Mouse (Mus musculus) heart, adult 2 months (tissue): Measurements from ENCODE around the gene Prcp. TPM values are rescaled to one million over a fixed set of nuclear protein-coding genes. Genes with fewer than 3 reads are reported as not detected.

ENCODE experiments used
- DNase-seq, 2 experiments: peaks; one replicate each; pipeline ENCODE4 v3.0.0; 2021
- H3K27ac ChIP-seq: fragments of 200-600 bp; 2 replicates; pipeline ENCODE4 v1.8.1; 2022
- H3K27me3 ChIP-seq: fragments of 200-500 bp; 2 replicates; pipeline ENCODE4 v1.6.1; 2012; ENCODE audit warnings: mild to moderate bottlenecking, low read length, inconsistent platforms, mixed read lengths; ENCODE audit not compliant: control insufficient read depth, insufficient read depth
- H3K36me3 ChIP-seq: fragments of 200-500 bp; 2 replicates; pipeline ENCODE4 v1.6.1; 2012; ENCODE audit warnings: low read length, inconsistent platforms; ENCODE audit not compliant: control insufficient read depth, insufficient read depth
- H3K4me1 ChIP-seq: fragments of 200-500 bp; 2 replicates; pipeline ENCODE4 v1.6.1; 2011; ENCODE audit warnings: low read length; ENCODE audit not compliant: control insufficient read depth, insufficient read depth
- H3K4me3 ChIP-seq: fragments of 200-600 bp; 2 replicates; pipeline ENCODE4 v1.8.1; 2022
- H3K79me2 ChIP-seq: fragments of 200-500 bp; replicated peaks from 2 replicates; pipeline ENCODE4 v1.6.1; 2012; ENCODE audit warnings: mild to moderate bottlenecking, inconsistent platforms, low read length, moderate library complexity, mixed read lengths; ENCODE audit not compliant: control insufficient read depth, insufficient read depth
- H3K9ac ChIP-seq: fragments of 200-500 bp; 2 replicates; pipeline ENCODE4 v1.6.1; 2012; ENCODE audit warnings: low read depth, mild to moderate bottlenecking, control low read depth, inconsistent platforms, low read length, mixed read lengths
- CTCF ChIP-seq: fragments of 200-600 bp; IDR thresholded peaks from 2 replicates; pipeline ENCODE4 v1.8.1; 2022; ENCODE audit warnings: antibody characterized with exemption, mild to moderate bottlenecking, moderate library complexity
- EP300 ChIP-seq: fragments of 200-500 bp; IDR thresholded peaks from 2 replicates; pipeline ENCODE4 v1.6.1; 2011; ENCODE audit warnings: low read depth, low read length, control low read depth; ENCODE audit not compliant: insufficient read depth
- POLR2A ChIP-seq: fragments of 200-500 bp; IDR thresholded peaks from 2 replicates; pipeline ENCODE4 v1.6.1; 2011; ENCODE audit warnings: mild to moderate bottlenecking, low read depth, low read length, control low read depth; ENCODE audit not compliant: insufficient read depth
- WGBS: fragments of 180-500 bp; shearing (Covaris S2); methylation state at CpG from one replicate; pipeline ENCODE4 v1.1.7; 2018; 5-methylcytosine and 5-hydroxymethylcytosine counted together
- intact Hi-C: fragments of 180-260 bp; cut with DNase I; formaldehyde crosslinking; loops from one replicate; pipeline ENCODE4 v1.15.1; 2025
- polyA plus RNA-seq: library from polyadenylated mRNA; depleted of rRNA; stranded (reverse); fragments of >200 nt; gene quantifications from 2 replicates; pipeline ENCODE4 v1.2.3, GENCODE M21; 2012
- total RNA-seq, 2 experiments: library from RNA; stranded (reverse); gene quantifications; 2 replicates each; pipeline ENCODE4 v1.2.3; 2021

Prcp gene
- total and polyA plus RNA-seq, 3 experiments, result 10.1 to 13.2 (median 10.2) TPM

DNA sequence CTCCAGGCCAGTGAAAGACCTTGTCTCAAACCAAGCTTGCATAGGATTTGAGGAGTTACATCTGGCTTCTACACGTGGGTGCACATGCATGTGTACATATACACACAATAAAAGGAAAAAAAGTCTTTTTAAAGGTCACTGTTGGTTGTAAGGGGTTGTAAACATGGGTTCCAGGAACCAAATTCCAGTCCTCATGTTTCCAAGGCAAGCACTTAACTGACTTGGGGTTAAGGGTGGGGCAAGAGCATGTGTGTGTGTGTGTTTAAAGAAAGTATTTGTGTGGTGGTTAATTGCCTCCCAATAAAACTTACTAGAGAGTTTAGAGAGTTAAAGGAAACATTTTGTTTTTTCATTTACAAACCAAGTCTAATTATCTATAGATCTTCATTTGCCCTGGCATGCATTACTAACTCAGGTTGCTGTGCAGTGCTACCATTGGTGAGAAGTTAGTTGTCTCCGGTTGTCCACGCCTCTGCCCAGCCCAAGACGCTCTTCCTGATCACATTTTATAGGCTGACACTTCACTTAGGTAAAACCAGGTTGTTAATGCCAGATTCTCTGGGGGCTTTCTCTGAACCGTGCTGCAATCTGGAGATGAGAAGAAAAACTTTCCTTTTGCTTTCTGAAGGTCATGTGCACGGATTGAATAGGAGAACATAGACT is 10.9 kb downstream of the Prcp start:
- peaks cover 12% of the 10 kb centered on the region for H3K36me3 ChIP-seq
- no peak overlapping the region for H3K9ac ChIP-seq
- H3K27ac ChIP-seq, result no peak overlapping the region
- no peak for TF ChIP-seq POLR2A
- no peak for TF ChIP-seq CTCF
- TF ChIP-seq EP300, result no peak
- peaks cover 12% of the 10 kb centered on the region for H3K4me1 ChIP-seq
- no peak overlapping the region for H3K4me3 ChIP-seq
- H3K27me3 ChIP-seq, result no peaks in the 10 kb centered on the region
- no peaks in the 10 kb centered on the region for H3K79me2 ChIP-seq
- 79% methylated on average over 6 of the region's 6 CpGs for WGBS
- DNase-seq, result no peak
- intact Hi-C loops, result no loop called here

DNA sequence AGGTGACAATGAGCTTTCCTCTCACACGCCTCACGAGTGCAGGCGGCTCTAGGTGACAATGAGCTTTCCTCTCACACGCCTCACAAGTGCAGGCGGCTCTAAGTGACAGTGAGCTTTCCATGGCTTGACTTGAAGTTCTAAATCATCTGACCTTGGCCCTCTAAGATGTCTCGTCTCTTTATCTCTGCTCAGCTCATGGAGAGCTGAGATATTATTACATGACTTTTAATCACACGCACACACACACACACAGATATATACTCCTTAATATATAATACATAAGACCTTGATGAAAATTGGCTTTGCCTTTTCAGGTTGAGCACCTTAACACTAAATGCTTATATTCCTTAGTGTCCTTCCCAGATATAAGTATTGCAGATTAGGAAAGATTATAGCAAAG is 12.5 kb downstream of the Prcp start:
- H3K36me3 ChIP-seq, result peaks cover 10% of the 10 kb centered on the region; the same call in 1 of the 2 replicates
- 54% methylated on average over 7 of the region's 7 CpGs for WGBS
- no peaks in the 10 kb centered on the region for H3K79me2 ChIP-seq
- TF ChIP-seq POLR2A, result no peak
- TF ChIP-seq CTCF, result no peak
- no peak for TF ChIP-seq EP300
- peaks cover 10% of the 10 kb centered on the region for H3K4me1 ChIP-seq
- H3K27me3 ChIP-seq, result no peaks in the 10 kb centered on the region
- intact Hi-C loops, result no loop called here
- no peak overlapping the region for H3K9ac ChIP-seq
- no peak overlapping the region for H3K4me3 ChIP-seq
- no peak overlapping the region for H3K27ac ChIP-seq
- no peak for DNase-seq

DNA sequence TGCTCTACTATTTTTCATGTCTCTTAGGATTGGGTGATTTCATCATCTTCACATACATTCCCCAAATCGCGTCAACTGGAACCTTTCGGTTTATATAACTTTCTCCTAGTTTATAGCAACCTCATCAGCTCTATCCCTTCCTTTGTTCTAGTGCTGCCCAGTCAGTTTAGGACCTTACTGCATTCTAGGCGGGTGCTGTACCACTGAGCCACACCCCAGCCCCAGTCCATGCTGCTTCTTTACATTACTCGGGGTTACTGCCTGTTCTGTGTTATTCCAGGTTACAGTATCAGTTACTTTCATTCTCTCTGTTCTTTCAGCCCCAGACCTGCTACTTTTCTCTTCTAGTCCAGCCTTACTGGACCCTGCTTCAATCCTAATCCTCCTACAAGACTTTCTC is 13.0 kb downstream of the Prcp start:
- Histone ChIP-seq H3K9ac (no peak overlapping the region), H3K4me3 (no peak overlapping the region), H3K79me2 (no peaks in the 10 kb centered on the region), H3K4me1 (peaks cover 10% of the 10 kb centered on the region), H3K36me3 (peaks cover 10% of the 10 kb centered on the region; the same call in 1 of the 2 replicates), H3K27ac (no peak overlapping the region), H3K27me3 (no peaks in the 10 kb centered on the region)
- 87% methylated on average over 5 of the region's 5 CpGs for WGBS
- intact Hi-C loops, result no loop called here
- DNase-seq, result no peak
- TF ChIP-seq POLR2A (no peak), CTCF (no peak), EP300 (no peak)

DNA sequence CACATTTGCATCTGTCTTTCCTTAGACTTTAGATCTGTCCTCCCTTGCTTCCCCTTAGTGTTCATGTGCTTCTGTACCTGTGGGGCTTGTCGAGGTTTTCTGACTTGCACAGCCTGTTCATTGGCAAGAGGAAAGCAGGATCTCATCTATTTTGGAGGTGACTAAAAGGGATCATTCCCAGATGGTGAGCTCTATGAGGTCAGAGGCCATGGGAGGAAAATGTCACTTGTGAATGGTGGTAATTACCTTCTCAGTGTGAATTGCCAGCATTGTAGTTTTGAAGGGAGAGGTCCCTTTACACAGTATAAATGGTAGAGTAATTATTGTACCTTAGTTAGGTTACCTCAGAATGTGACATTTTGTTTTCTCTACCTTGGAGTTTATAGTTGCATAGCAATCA is 15.9 kb downstream of the Prcp start:
- no peak overlapping the region for H3K4me3 ChIP-seq
- H3K9ac ChIP-seq, result no peak overlapping the region
- intact Hi-C loops, result no loop called here
- H3K27me3 ChIP-seq, result no peaks in the 10 kb centered on the region
- H3K27ac ChIP-seq, result peak overlapping the region; percentile 20
- no peak for TF ChIP-seq EP300
- no peak for TF ChIP-seq POLR2A
- no peak for TF ChIP-seq CTCF
- 49% methylated on average over 1 of the region's 1 CpGs for WGBS
- H3K36me3 ChIP-seq, result peaks cover 5% of the 10 kb centered on the region; the same call in 1 of the 2 replicates
- H3K4me1 ChIP-seq, result peaks cover 5% of the 10 kb centered on the region
- no peak for DNase-seq
- no peaks in the 10 kb centered on the region for H3K79me2 ChIP-seq

DNA sequence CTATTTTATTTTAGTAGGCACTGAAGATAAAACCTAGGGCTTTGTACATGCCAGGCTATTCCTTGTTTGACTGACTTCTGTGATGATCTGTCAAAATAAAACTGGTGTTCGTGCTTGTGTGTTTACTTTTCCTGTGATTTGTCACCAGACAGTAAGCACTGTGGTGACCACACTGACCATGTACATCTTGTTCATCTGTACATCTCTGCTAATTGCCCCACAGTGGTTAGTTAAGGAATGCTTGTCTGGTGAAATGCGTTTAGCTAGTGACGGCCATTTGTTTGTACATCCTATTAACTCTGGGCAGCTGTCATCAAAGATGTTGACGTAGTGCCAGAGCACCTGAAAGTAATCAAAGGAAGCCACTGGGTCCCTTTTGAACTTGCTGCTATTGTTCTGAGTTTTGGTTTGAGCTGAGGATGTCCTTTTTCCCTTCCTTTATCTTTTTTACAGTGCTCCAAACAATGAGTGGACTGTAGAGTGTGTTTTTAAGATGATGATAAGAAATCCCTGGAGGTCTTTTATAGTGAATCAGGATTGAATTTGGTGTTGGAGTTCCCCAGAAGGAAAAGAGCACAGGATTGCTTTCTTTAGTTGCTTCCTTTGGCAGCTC is 16.5 kb downstream of the Prcp start:
- H3K79me2 ChIP-seq, result no peaks in the 10 kb centered on the region
- H3K4me3 ChIP-seq, result no peak overlapping the region
- H3K27me3 ChIP-seq, result no peaks in the 10 kb centered on the region
- no peak for TF ChIP-seq POLR2A
- TF ChIP-seq CTCF, result no peak
- no peak for TF ChIP-seq EP300
- H3K36me3 ChIP-seq, result peaks cover 5% of the 10 kb centered on the region; the same call in 1 of the 2 replicates
- intact Hi-C loops, result no loop called here
- H3K4me1 ChIP-seq, result peaks cover 5% of the 10 kb centered on the region
- DNase-seq, result no peak
- H3K27ac ChIP-seq, result peak overlapping the region; percentile 20
- 28% methylated on average over 4 of the region's 4 CpGs for WGBS
- H3K9ac ChIP-seq, result no peak overlapping the region

DNA sequence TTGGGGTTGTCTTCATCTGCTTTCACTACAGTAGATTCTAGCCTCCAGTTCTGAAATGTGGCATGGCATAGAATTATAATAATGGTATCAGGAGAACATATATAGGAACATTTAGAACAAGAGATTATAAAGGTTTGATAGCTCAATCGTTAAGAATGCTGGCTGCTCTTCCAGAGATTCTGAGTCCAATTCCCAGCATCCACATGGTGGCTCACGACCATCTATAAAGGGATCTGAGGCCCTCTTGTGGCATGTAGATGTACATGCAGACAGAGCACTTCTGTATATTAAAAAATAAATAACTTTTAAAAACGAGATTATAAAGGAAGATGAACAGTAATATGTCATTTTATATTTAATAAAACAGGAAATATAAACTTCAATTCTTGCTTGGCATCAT is 19.2 kb downstream of the Prcp start:
- intact Hi-C loops, result loop anchor here (2.0 kb wide), 1 partner anchor 19 kb away; the partner anchor contains the start of genes Ddias and Prcp
- 36% methylated on average over 3 of the region's 3 CpGs for WGBS
- TF ChIP-seq CTCF, result peak; percentile 65
- TF ChIP-seq EP300, result no peak
- TF ChIP-seq POLR2A, result no peak
- peaks cover 5% of the 10 kb centered on the region; the same call in 1 of the 2 replicates for H3K36me3 ChIP-seq
- H3K27ac ChIP-seq, result no peak overlapping the region
- no peaks in the 10 kb centered on the region; the same call in 1 of the 2 replicates for H3K79me2 ChIP-seq
- H3K4me3 ChIP-seq, result no peak overlapping the region
- no peak for DNase-seq
- no peaks in the 10 kb centered on the region; the same call in 1 of the 2 replicates for H3K4me1 ChIP-seq
- H3K9ac ChIP-seq, result no peak overlapping the region
- no peaks in the 10 kb centered on the region for H3K27me3 ChIP-seq
